Mouse (Mus musculus): ENCODE measurements around the gene Cav3. TPM values are rescaled to one million over a fixed set of nuclear protein-coding genes. Genes with fewer than 3 reads are reported as not detected.

Cav3 gene
- polyA plus RNA-seq, 1 experiment from 2014 or later = 0.90 TPM

DNA sequence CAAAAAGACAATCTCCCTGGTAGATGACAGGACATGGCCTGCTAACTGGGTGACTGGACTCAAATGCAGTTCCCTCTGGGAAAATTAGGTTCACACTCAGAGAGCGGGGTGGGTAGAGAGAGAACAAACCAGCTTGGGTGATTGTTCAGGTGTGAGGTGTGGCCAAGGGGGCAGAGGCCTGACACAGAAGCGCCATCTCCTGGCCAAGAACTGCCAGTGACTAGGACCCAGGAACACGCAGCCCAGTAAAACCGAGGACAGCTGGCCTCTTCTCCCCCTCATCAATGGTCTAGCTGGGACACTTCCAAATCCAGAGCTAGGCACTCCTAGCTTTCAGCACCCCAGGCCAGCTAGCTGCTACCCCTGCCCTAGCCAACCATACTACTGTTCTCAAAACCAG, 25.0 kb downstream of the Cav3 start:
- WGBS = 10% methylated on average over 4 of the region's 4 CpGs
- H3K4me3 ChIP-seq (replicated peaks) = no peak overlapping the region
- H3K36me3 ChIP-seq = no peaks in the 10 kb centered on the region
- ATAC-seq (ENCODE audit: insufficient read depth, low FRiP score, low read depth) = 0 out of 2 replicates have a peak, but pooled peaks have one; percentile 20
- H3K4me2 ChIP-seq = no peak overlapping the region
- no peak overlapping the region for H3K27ac ChIP-seq
- H3K9me3 ChIP-seq = no peaks in the 10 kb centered on the region
- H3K4me1 ChIP-seq = peaks cover 5% of the 10 kb centered on the region; the same call in 1 of the 2 replicates
- H3K9ac ChIP-seq = no peak overlapping the region
- H3K27me3 ChIP-seq (replicated peaks) = peaks cover 27% of the 10 kb centered on the region

DNA sequence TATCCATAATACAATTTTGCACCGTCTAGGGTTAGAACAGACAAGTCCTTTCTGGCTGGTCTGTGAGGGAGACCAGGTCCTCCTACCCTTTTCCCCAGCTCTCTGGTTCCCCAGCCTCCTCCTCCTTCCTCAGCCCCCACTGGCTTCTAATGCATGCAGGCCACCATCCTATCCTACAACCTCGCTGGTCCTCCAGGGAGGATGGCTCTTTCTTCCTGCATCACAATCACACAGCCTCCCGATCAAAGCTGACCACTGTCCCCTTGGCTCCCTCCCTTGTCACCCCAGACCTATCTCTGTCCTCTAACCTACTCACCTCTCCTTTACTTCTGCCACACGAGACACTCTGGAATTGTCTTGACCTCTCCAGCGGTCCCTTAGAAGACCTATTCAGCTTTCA, 28.7 kb downstream of the Cav3 start:
- H3K27ac ChIP-seq = no peak overlapping the region
- H3K9me3 ChIP-seq = no peaks in the 10 kb centered on the region
- no peaks in the 10 kb centered on the region for H3K36me3 ChIP-seq
- H3K4me1 ChIP-seq = peaks cover 20% of the 10 kb centered on the region
- no peak overlapping the region for H3K9ac ChIP-seq
- no peak for ATAC-seq (ENCODE audit: insufficient read depth, low FRiP score, low read depth)
- no peak overlapping the region for H3K4me2 ChIP-seq
- peaks cover 41% of the 10 kb centered on the region for H3K27me3 ChIP-seq (replicated peaks)
- 77% methylated on average over 5 of the region's 5 CpGs for WGBS
- H3K4me3 ChIP-seq (replicated peaks) = no peak overlapping the region

DNA sequence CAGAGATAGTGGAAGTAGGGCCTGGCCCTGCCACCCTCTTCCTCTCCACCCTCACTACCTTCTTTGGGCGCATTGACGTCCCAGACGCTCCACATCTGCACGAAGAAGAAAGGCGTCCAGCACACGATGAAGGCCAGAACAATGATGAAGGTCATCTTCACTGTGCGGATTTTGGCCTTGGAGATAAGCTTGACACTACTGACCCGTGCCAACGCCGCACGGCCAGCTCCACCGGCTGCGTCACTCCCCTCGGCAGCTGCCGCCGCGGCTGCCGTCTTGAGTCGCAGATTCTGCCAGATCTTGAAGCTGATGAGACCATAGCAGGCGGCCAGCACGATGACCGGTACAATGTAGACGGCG, 29.5 kb downstream of the Cav3 start:
- peak overlapping the region; percentile 43 for H3K4me3 ChIP-seq (replicated peaks)
- ATAC-seq (ENCODE audit: insufficient read depth, low FRiP score, low read depth) = no peak
- H3K4me2 ChIP-seq = peak overlapping the region; percentile 94
- peaks cover 20% of the 10 kb centered on the region for H3K4me1 ChIP-seq
- peaks cover 41% of the 10 kb centered on the region for H3K27me3 ChIP-seq (replicated peaks)
- H3K9me3 ChIP-seq = no peaks in the 10 kb centered on the region
- no peak overlapping the region for H3K9ac ChIP-seq
- WGBS = 33% methylated on average over 24 of the region's 24 CpGs
- H3K27ac ChIP-seq = no peak overlapping the region
- no peaks in the 10 kb centered on the region for H3K36me3 ChIP-seq

DNA sequence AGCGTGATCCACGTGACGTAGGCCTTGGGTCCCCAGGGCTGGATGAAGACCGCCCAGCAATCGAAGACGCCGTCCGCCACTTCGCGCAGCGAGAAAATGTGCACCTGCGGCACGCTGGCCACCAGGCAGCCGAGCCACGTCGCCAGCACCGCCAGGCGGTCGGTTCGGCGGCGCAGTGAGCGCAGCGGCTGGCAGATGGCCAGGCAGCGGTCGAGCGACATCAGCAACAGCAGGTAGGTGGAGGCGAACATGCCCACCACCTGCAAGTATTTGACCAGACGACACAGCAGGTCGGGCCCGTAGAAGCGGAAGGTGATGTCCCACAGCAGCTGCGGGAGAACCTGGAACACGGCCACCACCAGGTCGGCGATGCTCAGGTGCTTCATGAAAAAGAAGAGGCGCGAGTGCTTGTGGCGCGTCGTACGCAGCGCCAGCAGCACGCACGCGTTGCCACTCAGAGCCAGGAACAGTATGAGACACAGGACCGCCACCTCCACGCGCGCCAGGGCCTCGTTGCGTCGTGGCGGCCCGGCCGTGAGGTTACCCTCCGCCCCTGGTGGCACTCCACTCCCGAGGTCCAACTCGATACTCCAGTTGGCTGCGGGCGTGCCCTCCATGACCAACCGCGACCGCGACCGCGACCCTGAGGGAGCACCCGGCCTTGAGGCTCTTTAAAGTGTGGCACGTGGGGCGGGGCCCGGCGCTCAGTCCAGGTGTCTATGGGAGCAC, 30.0 kb downstream of the Cav3 start:
- Histone ChIP-seq H3K27ac (no peak overlapping the region), H3K4me3 (replicated peaks) (peak overlapping the region; percentile 43), H3K9me3 (no peaks in the 10 kb centered on the region), H3K27me3 (replicated peaks) (peaks cover 41% of the 10 kb centered on the region), H3K9ac (no peak overlapping the region), H3K4me2 (peak overlapping the region; percentile 94), H3K4me1 (peaks cover 20% of the 10 kb centered on the region), H3K36me3 (no peaks in the 10 kb centered on the region)
- WGBS = 4% methylated on average over 72 of the region's 72 CpGs
- peak; percentile 39; the same call in 1 of the 2 replicates for ATAC-seq (ENCODE audit: insufficient read depth, low FRiP score, low read depth)

DNA sequence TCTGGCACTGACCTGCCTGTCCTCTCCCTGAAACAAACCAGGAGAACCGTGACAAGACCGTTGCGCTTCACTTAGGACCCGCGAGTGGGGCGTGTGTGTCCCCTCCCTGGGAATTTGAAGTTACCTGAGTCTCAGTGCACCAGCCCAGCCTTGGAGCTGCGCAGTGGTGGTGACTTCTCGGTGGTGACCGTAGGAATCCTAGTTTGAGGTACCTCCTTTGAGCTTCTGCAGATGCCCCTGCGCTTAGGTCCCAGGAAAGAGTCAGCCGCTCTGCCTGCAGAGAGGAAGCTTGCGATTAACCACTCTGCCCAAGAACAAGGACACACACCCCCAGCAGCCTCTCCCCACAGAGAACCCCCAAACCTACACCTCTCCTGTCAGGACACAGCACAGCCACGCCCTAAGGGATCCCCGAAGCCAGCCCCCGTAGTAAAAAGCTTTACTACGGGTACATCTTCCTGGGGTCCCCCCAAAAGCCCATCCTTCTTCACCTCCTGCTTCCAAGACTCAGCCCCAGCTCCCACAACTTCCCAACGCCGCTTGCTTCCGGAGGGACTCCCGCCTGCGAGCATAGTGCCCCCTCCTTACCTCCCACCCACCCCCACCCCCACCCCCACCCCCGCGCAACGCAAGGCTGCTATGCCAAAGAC, 30.7 kb downstream of the Cav3 start, which contains the start of gene Oxtr:
Gene Oxtr (minus strand): TSS at position 34 of the 650 bp plus-strand sequence.
- ATAC-seq (ENCODE audit: insufficient read depth, low FRiP score, low read depth) = no peak
- Histone ChIP-seq H3K27me3 (replicated peaks) (peaks cover 41% of the 10 kb centered on the region), H3K36me3 (no peaks in the 10 kb centered on the region), H3K9ac (no peak within 1 kb of the TSS), H3K4me1 (peaks cover 23% of the 10 kb centered on the region), H3K9me3 (no peaks in the 10 kb centered on the region), H3K27ac (no peak within 1 kb of the TSS), H3K4me2 (peak within 1 kb of the TSS; percentile 94), H3K4me3 (replicated peaks) (peak within 1 kb of the TSS; percentile 43)
- 7% methylated on average over 24 of the region's 24 CpGs for WGBS

DNA sequence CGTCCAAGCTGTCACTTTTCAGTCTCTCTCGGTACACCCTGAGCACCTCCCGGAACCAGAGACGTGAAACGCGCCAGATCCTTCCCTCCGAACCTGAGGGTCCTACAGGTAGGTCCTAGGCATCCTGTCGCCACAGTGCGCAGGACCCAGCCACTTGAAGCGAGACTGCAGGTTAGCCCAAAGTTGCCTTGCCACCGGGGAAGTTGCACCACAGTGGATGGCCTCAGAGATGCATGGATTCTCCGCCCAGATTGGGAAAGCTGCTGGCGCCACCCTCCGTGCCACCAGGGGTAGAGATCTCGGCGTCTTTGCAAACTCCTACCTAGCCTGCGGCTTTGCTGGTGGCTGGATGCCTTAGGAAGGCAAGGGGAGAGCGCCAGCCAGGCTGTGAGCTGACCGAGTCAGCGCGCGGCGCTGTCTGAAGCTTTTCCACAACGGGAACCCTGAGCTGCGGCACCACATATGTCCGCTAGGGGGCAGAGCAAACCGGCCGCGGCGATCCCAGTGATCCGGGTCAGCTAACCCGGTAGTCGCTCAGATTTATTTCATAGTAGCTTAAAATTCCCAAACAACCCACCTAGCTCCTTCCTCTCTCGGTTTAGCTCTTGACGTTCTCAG, 31.4 kb downstream of the Cav3 start:
- 2% methylated on average over 35 of the region's 35 CpGs for WGBS

DNA sequence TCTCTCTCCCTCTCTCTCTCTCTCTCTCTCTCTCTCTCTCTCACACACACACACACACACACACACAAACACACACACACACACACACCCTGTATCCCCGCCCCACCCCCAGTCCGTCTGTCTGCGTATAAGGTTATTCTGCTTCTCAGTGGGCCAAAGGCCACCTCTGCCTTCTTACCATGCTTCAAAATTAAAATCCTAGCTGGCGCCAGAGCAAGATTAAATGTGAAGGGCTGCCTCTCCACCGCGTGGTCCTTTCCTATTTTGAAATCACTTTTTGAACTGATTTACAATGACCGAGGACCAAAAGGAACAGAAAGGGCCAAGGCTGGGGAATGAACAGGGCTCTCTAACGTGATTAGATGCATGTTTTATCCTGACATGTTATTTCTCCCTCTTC, 32.2 kb downstream of the Cav3 start:
- Histone ChIP-seq H3K36me3 (no peaks in the 10 kb centered on the region), H3K9ac (no peak overlapping the region), H3K4me1 (peaks cover 23% of the 10 kb centered on the region), H3K27me3 (replicated peaks) (peaks cover 41% of the 10 kb centered on the region), H3K4me3 (replicated peaks) (no peak overlapping the region), H3K4me2 (no peak overlapping the region), H3K9me3 (no peaks in the 10 kb centered on the region), H3K27ac (no peak overlapping the region)
- 76% methylated on average over 8 of the region's 8 CpGs for WGBS
- no peak for ATAC-seq (ENCODE audit: insufficient read depth, low FRiP score, low read depth)

More for the DNA sequence above, 31.4 kb downstream of the Cav3 start:
- Histone ChIP-seq H3K4me3 (replicated peaks) (peak overlapping the region; percentile 43), H3K27me3 (replicated peaks) (peaks cover 41% of the 10 kb centered on the region), H3K27ac (no peak overlapping the region), H3K4me1 (peaks cover 23% of the 10 kb centered on the region), H3K9ac (no peak overlapping the region), H3K9me3 (no peaks in the 10 kb centered on the region), H3K4me2 (peak overlapping the region; percentile 94), H3K36me3 (no peaks in the 10 kb centered on the region)
- peak; percentile 40; the same call in 1 of the 2 replicates for ATAC-seq (ENCODE audit: insufficient read depth, low FRiP score, low read depth)

DNA sequence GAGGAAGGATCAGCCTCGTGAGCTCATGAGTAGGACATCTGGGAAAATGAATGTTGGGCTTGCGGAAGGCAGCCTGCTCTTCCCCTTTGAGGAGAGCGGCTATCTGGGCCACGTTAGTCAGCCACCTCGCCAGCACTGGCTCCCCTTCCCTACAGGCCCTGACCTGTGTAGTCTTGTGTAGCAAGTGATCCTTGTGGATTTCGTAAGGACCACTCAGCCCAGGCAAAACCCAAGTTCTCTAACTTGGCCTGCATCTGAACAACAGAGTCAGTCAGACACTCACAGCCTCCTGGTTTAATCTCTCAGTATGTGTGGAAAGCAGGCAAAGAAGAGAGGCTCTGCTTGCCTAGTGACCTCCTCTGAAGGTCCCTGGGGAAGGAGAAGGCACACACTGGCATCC, 33.4 kb downstream of the Cav3 start:
- Histone ChIP-seq H3K9ac (no peak overlapping the region), H3K36me3 (no peaks in the 10 kb centered on the region), H3K27ac (no peak overlapping the region), H3K4me1 (peaks cover 23% of the 10 kb centered on the region), H3K27me3 (replicated peaks) (peaks cover 31% of the 10 kb centered on the region), H3K4me3 (replicated peaks) (no peak overlapping the region), H3K4me2 (no peak overlapping the region), H3K9me3 (no peaks in the 10 kb centered on the region)
- ATAC-seq (ENCODE audit: insufficient read depth, low FRiP score, low read depth) = no peak
- 83% methylated on average over 6 of the region's 6 CpGs for WGBS

DNA sequence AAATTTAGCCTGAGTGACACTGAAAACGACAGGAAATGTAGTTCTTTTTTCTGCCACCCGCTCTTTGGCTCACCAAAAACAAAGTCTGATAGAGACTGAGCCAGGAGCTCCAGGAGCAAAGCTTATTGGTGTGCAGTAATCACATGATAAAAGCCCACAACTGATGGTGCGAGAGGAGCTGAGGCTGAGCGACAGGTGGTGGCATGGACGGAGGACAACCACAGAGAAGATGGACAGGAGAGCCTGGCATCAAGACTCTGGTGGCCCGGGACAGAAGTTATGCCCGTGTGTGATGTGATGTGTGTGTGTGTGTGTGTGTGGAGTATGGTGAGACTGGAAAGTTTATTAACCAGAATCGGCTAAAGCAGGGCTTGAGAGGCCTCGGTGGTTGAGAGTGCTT, 34.1 kb downstream of the Cav3 start:
- Histone ChIP-seq H3K9ac (no peak overlapping the region), H3K27ac (no peak overlapping the region), H3K27me3 (replicated peaks) (peaks cover 24% of the 10 kb centered on the region), H3K4me2 (no peak overlapping the region), H3K9me3 (no peaks in the 10 kb centered on the region), H3K4me1 (peaks cover 23% of the 10 kb centered on the region), H3K36me3 (no peaks in the 10 kb centered on the region), H3K4me3 (replicated peaks) (no peak overlapping the region)
- WGBS = 88% methylated on average over 9 of the region's 9 CpGs
- no peak for ATAC-seq (ENCODE audit: insufficient read depth, low FRiP score, low read depth)

DNA sequence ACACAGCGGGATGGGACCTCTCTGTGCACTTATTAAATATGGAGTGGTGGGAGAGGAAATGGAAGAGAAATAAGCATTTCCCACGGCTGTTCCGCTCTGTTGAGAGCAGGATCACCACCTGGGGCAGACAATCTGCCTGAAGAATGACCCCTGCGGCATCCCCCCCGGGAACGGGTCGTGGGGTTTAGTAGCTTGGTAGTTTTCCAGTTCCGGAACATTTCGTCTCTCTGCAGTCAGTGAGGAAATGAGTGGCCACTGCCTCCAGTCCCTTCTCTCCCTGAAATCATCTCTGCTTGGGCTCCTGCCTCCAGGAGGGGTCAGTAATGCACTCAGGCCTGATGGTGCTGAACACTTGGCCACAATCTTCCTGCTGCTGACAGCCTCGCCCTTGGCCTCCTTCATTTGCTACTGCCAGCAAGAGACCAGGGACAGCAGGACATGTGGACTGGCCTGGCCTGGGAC, 35.3 kb downstream of the Cav3 start:
- Histone ChIP-seq H3K36me3 (no peaks in the 10 kb centered on the region), H3K27me3 (replicated peaks) (peaks cover 11% of the 10 kb centered on the region), H3K27ac (no peak overlapping the region), H3K4me1 (peaks cover 15% of the 10 kb centered on the region), H3K9ac (no peak overlapping the region), H3K9me3 (no peaks in the 10 kb centered on the region), H3K4me2 (no peak overlapping the region), H3K4me3 (replicated peaks) (no peak overlapping the region)
- 55% methylated on average over 10 of the region's 10 CpGs for WGBS
- ATAC-seq (ENCODE audit: insufficient read depth, low FRiP score, low read depth) = no peak

DNA sequence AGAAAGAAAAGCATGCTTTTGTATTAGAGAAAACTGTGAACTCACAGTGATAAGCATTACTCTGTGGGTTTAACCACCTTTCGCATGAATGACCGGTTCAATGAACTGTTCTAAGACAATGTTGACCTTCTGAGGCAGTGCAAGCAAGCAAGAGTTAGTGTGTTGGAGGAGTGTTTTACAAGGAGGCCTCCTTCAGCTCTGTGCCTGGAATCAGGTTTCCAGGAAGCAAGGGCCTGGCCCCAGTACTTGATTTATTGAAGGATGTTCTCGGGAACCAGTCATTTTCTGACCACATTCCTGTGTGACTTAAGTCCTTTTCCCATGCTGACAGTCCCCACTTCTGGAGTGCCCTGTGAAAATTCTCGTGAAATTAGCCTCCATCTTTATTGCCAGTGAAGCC, 35.9 kb downstream of the Cav3 start:
- 37% methylated on average over 4 of the region's 4 CpGs for WGBS
- no peak overlapping the region for H3K4me3 ChIP-seq (replicated peaks)
- H3K9me3 ChIP-seq = no peaks in the 10 kb centered on the region
- peaks cover 5% of the 10 kb centered on the region for H3K27me3 ChIP-seq (replicated peaks)
- H3K4me2 ChIP-seq = no peak overlapping the region
- ATAC-seq (ENCODE audit: insufficient read depth, low FRiP score, low read depth) = peak; percentile 53
- H3K27ac ChIP-seq = no peak overlapping the region
- H3K36me3 ChIP-seq = no peaks in the 10 kb centered on the region
- peaks cover 9% of the 10 kb centered on the region for H3K4me1 ChIP-seq
- no peak overlapping the region for H3K9ac ChIP-seq
